Comparison of ENCODE assay signal across 8 mouse cellular contexts in genomic region chr6:32590979-32591758, GRCm38 (mm10). TPM values are rescaled to one million over a fixed set of nuclear protein-coding genes. Genes with fewer than 3 reads are reported as not detected.
DNase-seq lines count a peak whose midpoint lies in the region; ATAC-seq lines count a peak whose summit lies in the region.

No protein-coding gene starts in this region.

- 18% methylated on average over 13 of the region's 13 CpGs for WGBS in liver, embryonic 12.5 days (ENCODE audit: insufficient replicate concordance)

- H3K9me3 ChIP-seq in liver, embryonic 12.5 days (replicated peaks): no peaks in the 10 kb centered on the region

- H3K9ac ChIP-seq in liver, embryonic 12.5 days: no peak overlapping the region

- peaks cover 12% of the 10 kb centered on the region for H3K4me1 ChIP-seq in liver, embryonic 12.5 days

- H3K27me3 ChIP-seq in liver, embryonic 12.5 days (replicated peaks): peaks cover 78% of the 10 kb centered on the region

- H3K4me2 ChIP-seq in liver, embryonic 12.5 days: no peak overlapping the region

- H3K4me3 ChIP-seq in liver, embryonic 12.5 days: no peak overlapping the region

- DNase-seq in A20 (ENCODE audit: low read depth, low spot score) (peak; percentile 62), NIH3T3 (ENCODE audit: low read depth) (peak; percentile 92)
- peak; percentile 89 to 93 for DNase-seq in cerebellum, postnatal 10 days
- DNase-seq in kidney, postnatal 36 days: peak; percentile 75 to 90
- DNase-seq in right cerebral cortex, postnatal 10 days (ENCODE audit: low spot score in 2 of 2): peak; percentile 73 to 86

- peak; percentile 59 for ATAC-seq in granulocyte monocyte progenitor cell, adult 5-6 weeks (replicated peaks; ENCODE audit: poor library complexity, severe bottlenecking)
- 0 out of 2 replicates have a peak, but pooled peaks have one; percentile 40 for ATAC-seq in liver, embryonic 12.5 days
- ATAC-seq in inflammation-experienced regulatory T-cells, adult 6 months: no peak

- H3K27ac ChIP-seq in liver, embryonic 12.5 days: no peak overlapping the region

- H3K36me3 ChIP-seq in liver, embryonic 12.5 days: no peaks in the 10 kb centered on the region

RNA-seq across cellular contexts. Expression of gene Plxna4, which starts 3.2 kb away (rescaled TPM):
- not detected in 2 replicates for total RNA-seq in granulocyte monocyte progenitor cell, adult 5-6 weeks (2014; fragmentation: Nextera tagmentation)
- total RNA-seq in granulocyte monocyte progenitor cell, adult 5-6 weeks (2017): not detected in 2 replicates
- 0.78 and 0.79 TPM in 2 replicates for polyA plus RNA-seq in liver, embryonic 12.5 days (2016; fragmentation: Nextera tagmentation; extraction: Ambion mirVana)
- polyA plus RNA-seq in inflammation-experienced regulatory T-cells, adult 6 months (2017; shearing (Covaris generic)): under 1 TPM in 1 of 3 experiments, not detected in 2; 0.09 TPM
